Mouse (Mus musculus) spleen, adult 2 months (tissue): ENCODE data around the gene Wnt3.

Experiments used
- CTCF ChIP-seq: fragments of 200-500 bp; IDR thresholded peaks from 2 replicates; pipeline ENCODE4 v1.5.1; 2011; ENCODE audit warnings: mild to moderate bottlenecking, inconsistent platforms; ENCODE audit not compliant: insufficient read depth, insufficient read length, insufficient replicate concordance; ENCODE audit errors: extremely low read depth
- POLR2A ChIP-seq: fragments of 200-500 bp; IDR thresholded peaks from 2 replicates; pipeline ENCODE4 v1.6.1; 2011; ENCODE audit warnings: low read depth, low read length, inconsistent platforms

GRCm38 (mm10) chr11:103859933-103860610 lies 86.1 kb downstream of the Wnt3 start:
- no peak for TF ChIP-seq CTCF
- TF ChIP-seq POLR2A, result no peak
